Comparison of ENCODE assay signal across 24 mouse cellular contexts in genomic region chr14:21776201-21776600, GRCm38 (mm10). TPM values are rescaled to one million over a fixed set of nuclear protein-coding genes. Genes with fewer than 3 reads are reported as not detected.
DNase-seq lines count a peak whose midpoint lies in the region; ATAC-seq lines count a peak whose summit lies in the region.
"Had no signal": no experiment of that assay in that cellular context is flagged by ENCODE, and none has a peak within 500 bp of the region (broad histone marks: within the 10 kb centered on the region; RNA-seq: fewer than 3 reads in every experiment).

No protein-coding gene starts in this region.

- H3K4me3 ChIP-seq in kidney, embryonic 16.5 days (ENCODE audit: low read length) = no peak overlapping the region
- H3K4me3 ChIP-seq: embryonic facial prominence, embryonic 13.5 days; embryonic facial prominence, embryonic 15.5 days; erythroblast, embryonic 14.5 days; forebrain, embryonic 10.5 days; forebrain, embryonic 12.5 days had no signal

- ATAC-seq in kidney, embryonic 16.5 days (ENCODE audit: low FRiP score, low TSS enrichment) = no peak
- ATAC-seq: forebrain, embryonic 14.5 days had no signal

- no peak overlapping the region for H3K9ac ChIP-seq in kidney, embryonic 16.5 days (replicated peaks; ENCODE audit: low read length)
- H3K9ac ChIP-seq: embryonic facial prominence, embryonic 13.5 days; embryonic facial prominence, embryonic 15.5 days; forebrain, embryonic 12.5 days had no signal

- H3K4me1 ChIP-seq in kidney, embryonic 16.5 days (ENCODE audit: insufficient read depth, low read length) = no peaks in the 10 kb centered on the region
- H3K4me1 ChIP-seq: embryonic facial prominence, embryonic 13.5 days had no signal

- H3K4me2 ChIP-seq in kidney, embryonic 16.5 days (replicated peaks; ENCODE audit: low read depth, low read length) = no peak overlapping the region
- H3K4me2 ChIP-seq: embryonic facial prominence, embryonic 13.5 days; embryonic facial prominence, embryonic 15.5 days; forebrain, embryonic 12.5 days had no signal

- 0 out of 2 replicates have a peak, but pooled peaks cover 2% of the 10 kb centered on the region for H3K9me3 ChIP-seq in kidney, embryonic 16.5 days (ENCODE audit: low read length)
- H3K9me3 ChIP-seq: embryonic facial prominence, embryonic 13.5 days; embryonic facial prominence, embryonic 15.5 days; forebrain, embryonic 12.5 days had no signal

- DNase-seq in kidney, adult 11 months = peak; percentile 21
- peak; percentile 50 for DNase-seq in kidney, adult 9 months
- DNase-seq in kidney, postnatal 4 days = no peak
- DNase-seq in kidney, postnatal 36 days = peak; percentile 34 to 50
- no peak for DNase-seq in kidney, adult 18-20 months
- DNase-seq: adrenal gland, adult 2 months; adrenal gland, postnatal 10 days; adrenal gland, postnatal 25 days; cerebellum, adult 11 months; cerebellum, adult 18-20 months; cerebellum, adult 8-10 months; cerebellum, adult 9-11 months; cerebellum, postnatal 14 days; cerebellum, postnatal 36 days; embryo, embryonic 11 days had no signal

- WGBS in kidney, embryonic 16.5 days = 95% methylated on average over 4 of the region's 4 CpGs

- peaks cover 31% of the 10 kb centered on the region for H3K36me3 ChIP-seq in kidney, embryonic 16.5 days (ENCODE audit: insufficient read depth, low read length)

- no peak overlapping the region for H3K27ac ChIP-seq in kidney, embryonic 16.5 days (ENCODE audit: low read length)
- H3K27ac ChIP-seq: embryonic facial prominence, embryonic 13.5 days; embryonic facial prominence, embryonic 15.5 days; forebrain, embryonic 10.5 days; forebrain, embryonic 12.5 days had no signal

- H3K27me3 ChIP-seq in kidney, embryonic 16.5 days (ENCODE audit: insufficient read depth, low read length) = no peaks in the 10 kb centered on the region
- H3K27me3 ChIP-seq: embryonic facial prominence, embryonic 13.5 days; embryonic facial prominence, embryonic 15.5 days; forebrain, embryonic 12.5 days had no signal

RNA-seq across cellular contexts. Expression of gene Dusp13, which starts 25.2 kb away (rescaled TPM):
- polyA plus RNA-seq in kidney, embryonic 16.5 days (2015; fragmentation: Nextera tagmentation; extraction: Ambion mirVana) = 0.14 and 0.17 TPM in 2 replicates
- polyA plus RNA-seq: brain, embryonic 14.5 days; embryonic facial prominence, embryonic 11.5 days; erythroblast, embryonic 14.5 days; forebrain, embryonic 10.5 days; forebrain, embryonic 12.5 days; forebrain, embryonic 14.5 days had no signal

RNA-seq across cellular contexts. Expression of gene Samd8, which starts 25.9 kb away (rescaled TPM):
- polyA plus RNA-seq in kidney, embryonic 16.5 days (2015; fragmentation: Nextera tagmentation; extraction: Ambion mirVana) = 8.7 and 11.1 TPM in 2 replicates

RNA-seq across cellular contexts. Expression of gene Vdac2, which starts 48.8 kb away (rescaled TPM):
- 344 and 350 TPM in 2 replicates for polyA plus RNA-seq in kidney, embryonic 16.5 days (2015; fragmentation: Nextera tagmentation; extraction: Ambion mirVana)

Comparison
In these comparisons a context has a peak if more than half of its experiments do, and no peak if none do; other contexts are left out.
1. DNase-seq: peak in kidney, adult 11 months (single experiment), kidney, adult 9 months (single experiment) and kidney, postnatal 36 days (2 of 2); none in kidney, postnatal 4 days (0 of 2) and kidney, adult 18-20 months (single experiment).